Mouse (Mus musculus) midbrain, embryonic 10.5 days (tissue): ENCODE measurements around the gene Brca2. TPM values are rescaled to one million over a fixed set of nuclear protein-coding genes. Genes with fewer than 3 reads are reported as not detected.

Experiments
- DNase-seq: peaks from one replicate; pipeline ENCODE4 v3.0.0-alpha.2; 2017; ENCODE audit warnings: low spot score
- H3K27ac ChIP-seq: fragments of 300-500 bp; sonication (generic); replicated peaks from 2 replicates; pipeline ENCODE4 v1.5.1; 2016; ENCODE audit warnings: mild to moderate bottlenecking
- H3K27me3 ChIP-seq: fragments of 300-500 bp; sonication (generic); 2 replicates; pipeline ENCODE4 v1.6.1; 2016; ENCODE audit warnings: low read depth, mild to moderate bottlenecking; ENCODE audit not compliant: poor library complexity, severe bottlenecking
- H3K36me3 ChIP-seq: fragments of 300-500 bp; sonication (generic); 2 replicates; pipeline ENCODE4 v1.6.1; 2016; ENCODE audit warnings: mild to moderate bottlenecking, moderate library complexity
- H3K4me1 ChIP-seq: fragments of 300-500 bp; sonication (generic); 2 replicates; pipeline ENCODE4 v1.6.1; 2016
- H3K4me3 ChIP-seq: fragments of 300-500 bp; sonication (generic); 2 replicates; pipeline ENCODE4 v1.5.1; 2016; ENCODE audit warnings: mild to moderate bottlenecking, moderate library complexity
- H3K9me3 ChIP-seq: fragments of 300-500 bp; sonication (generic); replicated peaks from 2 replicates; pipeline ENCODE4 v1.6.1; 2016; ENCODE audit warnings: mild to moderate bottlenecking
- WGBS: fragments of 180-500 bp; shearing (Covaris S2); methylation state at CpG from one replicate; pipeline ENCODE4 v1.1.7; 2016; 5-methylcytosine and 5-hydroxymethylcytosine counted together
- polyA plus RNA-seq: library from polyadenylated mRNA; unstranded; fragments of >200 nt; fragmentation: Nextera tagmentation; extraction: Ambion mirVana; gene quantifications from 2 replicates; pipeline ENCODE4 v1.2.1, GENCODE M21; 2016

Brca2 gene
- polyA plus RNA-seq, 1 experiment from 2014 or later: 34.9 TPM

DNA sequence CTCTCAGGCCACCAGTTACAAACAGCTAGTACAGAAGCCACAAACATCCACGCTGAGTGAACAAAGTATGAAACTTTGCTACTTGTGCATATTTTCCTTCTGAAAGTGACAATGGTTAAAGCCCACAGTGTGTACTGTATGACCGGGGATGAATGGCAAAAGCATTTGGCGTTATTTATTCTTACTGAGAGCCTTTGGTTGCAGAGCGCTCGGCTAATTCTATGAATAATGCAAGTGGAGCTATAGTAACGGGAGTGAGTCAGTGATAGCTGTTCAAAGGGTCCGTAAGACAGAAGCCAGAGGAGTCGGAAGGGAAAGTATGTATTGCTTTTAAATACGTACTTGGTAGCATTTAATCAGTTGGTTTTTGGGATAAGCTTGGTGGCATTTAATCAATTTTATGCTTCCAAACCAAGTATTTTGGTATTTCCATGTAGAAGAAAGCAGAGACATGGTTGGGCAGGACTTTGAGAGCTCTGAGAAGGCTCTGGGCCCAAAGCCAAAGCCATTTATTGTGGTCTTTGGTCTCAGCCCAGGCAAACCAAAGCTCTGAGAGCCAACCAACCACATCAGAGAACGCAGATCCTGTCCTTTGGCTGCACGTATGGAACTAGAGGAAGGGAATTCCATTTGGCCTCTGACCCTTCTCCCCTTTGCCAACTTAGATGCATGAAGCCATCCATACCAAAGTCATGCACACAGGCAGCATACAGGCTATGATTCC lies 48.2 kb downstream of the Brca2 start:
- 94% methylated on average over 11 of the region's 11 CpGs for WGBS
- peaks cover 76% of the 10 kb centered on the region for H3K36me3 ChIP-seq
- H3K27ac ChIP-seq: no peak overlapping the region
- no peaks in the 10 kb centered on the region; the same call in 1 of the 2 replicates for H3K4me1 ChIP-seq
- no peaks in the 10 kb centered on the region for H3K9me3 ChIP-seq
- no peak overlapping the region for H3K4me3 ChIP-seq
- DNase-seq: no peak
- no peaks in the 10 kb centered on the region for H3K27me3 ChIP-seq

DNA sequence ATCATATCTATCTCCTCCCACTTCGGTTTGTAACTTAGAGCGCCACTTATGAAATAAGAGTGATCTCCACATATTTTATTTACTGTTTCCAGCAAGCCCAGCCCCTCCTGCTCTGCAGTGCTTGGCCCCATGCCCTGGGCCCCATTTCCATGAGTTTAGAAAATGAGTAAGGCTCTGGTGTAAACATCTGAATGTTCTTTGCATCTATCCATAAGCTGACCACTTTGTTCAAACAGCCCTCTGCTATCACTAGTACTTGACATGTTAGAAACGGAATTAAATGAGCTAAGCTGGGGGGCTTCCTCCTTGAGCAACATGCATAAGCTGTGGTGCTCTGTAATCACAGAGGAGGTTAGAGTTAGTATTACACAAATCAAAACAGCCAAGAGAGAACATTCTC lies 52.0 kb downstream of the Brca2 start:
- Histone ChIP-seq H3K4me1 (no peaks in the 10 kb centered on the region), H3K9me3 (no peaks in the 10 kb centered on the region), H3K27ac (no peak overlapping the region), H3K36me3 (peaks cover 41% of the 10 kb centered on the region), H3K27me3 (no peaks in the 10 kb centered on the region), H3K4me3 (no peak overlapping the region)
- 91% methylated on average over 3 of the region's 3 CpGs for WGBS
- no peak for DNase-seq

DNA sequence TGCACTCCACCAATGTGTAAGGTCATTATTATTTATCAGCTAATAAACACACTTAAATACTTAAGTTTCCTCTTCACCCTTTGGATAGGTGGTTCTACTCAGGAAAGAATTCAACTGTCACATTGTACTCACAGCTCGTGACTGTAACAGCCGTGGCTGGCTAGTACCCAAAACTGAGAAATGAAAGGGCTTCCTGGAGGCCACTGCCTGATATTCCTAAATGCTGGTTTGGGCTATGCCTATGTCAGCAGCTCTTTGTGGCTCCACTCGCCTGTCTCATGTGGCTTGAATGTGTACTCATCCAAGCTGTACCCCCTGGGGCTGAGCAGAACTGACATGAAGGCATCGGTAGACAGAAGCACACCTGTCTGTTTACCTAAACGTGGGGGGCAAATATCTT lies 52.5 kb downstream of the Brca2 start:
- Histone ChIP-seq H3K4me3 (no peak overlapping the region), H3K9me3 (no peaks in the 10 kb centered on the region), H3K27ac (no peak overlapping the region), H3K4me1 (no peaks in the 10 kb centered on the region), H3K36me3 (peaks cover 36% of the 10 kb centered on the region), H3K27me3 (no peaks in the 10 kb centered on the region)
- DNase-seq: no peak
- 88% methylated on average over 5 of the region's 5 CpGs for WGBS

DNA sequence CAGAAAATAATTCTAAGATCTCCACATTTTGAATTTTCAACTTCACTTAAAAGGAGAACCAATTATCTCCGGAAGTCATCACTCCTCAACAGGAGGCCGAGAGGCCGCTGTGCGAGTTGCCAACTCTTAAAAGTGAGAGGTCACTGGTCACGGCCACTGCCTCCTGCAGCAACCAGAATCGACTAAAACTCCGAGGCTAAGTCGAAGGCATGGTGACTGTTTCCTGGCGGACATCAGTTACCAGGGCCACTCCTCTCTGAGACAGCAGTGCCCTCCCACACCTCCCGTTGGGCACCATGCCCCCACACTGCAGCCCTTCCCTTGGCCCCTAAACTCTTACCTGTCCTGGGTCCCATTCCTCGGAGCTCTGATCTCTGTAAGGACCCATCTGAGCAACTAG lies 54.4 kb downstream of the Brca2 start:
- no peak for DNase-seq
- Histone ChIP-seq H3K27me3 (no peaks in the 10 kb centered on the region), H3K9me3 (no peaks in the 10 kb centered on the region), H3K36me3 (peaks cover 19% of the 10 kb centered on the region), H3K27ac (no peak overlapping the region), H3K4me1 (0 out of 2 replicates have a peak, but pooled peaks cover 7% of the 10 kb centered on the region), H3K4me3 (no peak overlapping the region)
- 85% methylated on average over 11 of the region's 11 CpGs for WGBS

DNA sequence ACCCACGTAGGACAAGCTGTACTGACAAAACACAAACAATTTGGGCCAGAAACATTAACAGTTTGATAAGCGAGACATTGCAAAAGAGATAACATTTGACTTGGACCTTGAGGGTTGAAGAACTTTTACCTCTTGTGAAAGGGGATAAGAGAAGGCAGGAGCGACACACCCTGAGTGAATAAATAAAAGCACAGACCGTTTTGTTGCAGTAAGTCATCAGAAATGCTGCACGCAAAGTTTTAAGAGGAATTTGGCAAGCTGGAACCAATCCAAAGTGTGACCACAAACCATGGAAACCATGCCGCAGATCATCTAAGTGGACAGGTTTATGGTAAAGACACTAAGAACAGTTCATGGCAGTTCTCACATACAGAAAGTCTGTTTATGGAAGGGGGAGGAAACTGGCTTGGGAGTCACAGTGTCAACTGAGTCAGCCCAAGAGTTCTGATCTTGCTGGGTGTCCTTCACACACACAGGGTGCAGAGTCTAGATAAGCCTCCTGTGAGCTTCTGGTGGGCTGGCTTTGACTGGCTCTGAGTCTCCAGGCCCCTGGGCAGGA lies 56.3 kb downstream of the Brca2 start:
- 0 out of 2 replicates have a peak, but pooled peaks cover 7% of the 10 kb centered on the region for H3K4me1 ChIP-seq
- DNase-seq: no peak
- WGBS: 88% methylated on average over 6 of the region's 6 CpGs

DNA sequence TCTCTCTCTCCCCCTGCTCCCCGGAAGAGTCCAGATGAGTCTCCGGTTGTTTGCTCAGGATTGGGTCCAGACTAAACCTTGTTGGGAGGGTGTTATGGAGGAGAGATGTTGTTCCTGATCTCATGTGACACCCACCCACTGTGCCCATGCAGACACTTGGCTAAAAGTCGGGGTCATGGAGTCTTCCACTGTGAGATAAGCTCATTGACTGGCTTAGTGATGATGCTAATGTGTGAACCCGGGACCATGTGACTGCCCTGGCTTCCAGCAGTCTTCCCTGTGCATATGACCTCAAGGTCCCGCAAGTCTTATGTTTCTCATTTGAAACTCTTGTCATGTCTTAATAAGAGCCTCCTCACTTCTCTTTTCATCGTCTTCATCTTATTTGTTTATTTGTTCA lies 58.8 kb downstream of the Brca2 start:
- DNase-seq: peak; percentile 22
- WGBS: 57% methylated on average over 6 of the region's 6 CpGs

More for the DNA sequence above, 56.3 kb downstream of the Brca2 start:
- H3K36me3 ChIP-seq: 0 out of 2 replicates have a peak, but pooled peaks cover 4% of the 10 kb centered on the region
- no peak overlapping the region for H3K4me3 ChIP-seq
- no peaks in the 10 kb centered on the region for H3K9me3 ChIP-seq
- no peaks in the 10 kb centered on the region for H3K27me3 ChIP-seq
- no peak overlapping the region for H3K27ac ChIP-seq

DNA sequence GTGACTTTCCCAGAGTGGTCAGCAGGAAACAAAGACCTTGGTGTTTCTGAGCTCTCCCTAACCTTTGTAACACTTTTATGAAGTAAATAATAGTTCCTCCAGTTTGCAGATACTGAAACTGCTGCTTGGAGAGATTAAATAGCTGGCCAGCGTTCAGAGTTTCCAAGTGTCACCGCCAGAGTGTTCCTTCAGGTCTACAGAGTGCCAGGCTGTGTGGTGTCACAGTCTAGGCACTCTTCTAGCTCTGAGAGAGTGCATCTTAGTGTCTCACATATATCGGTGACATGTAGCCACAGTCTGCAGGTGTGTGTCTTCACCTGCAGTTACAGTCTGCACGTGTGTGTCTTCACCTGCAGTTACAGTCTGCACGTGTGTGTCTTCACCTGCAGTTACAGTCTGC lies 60.8 kb downstream of the Brca2 start:
- Histone ChIP-seq H3K9me3 (no peaks in the 10 kb centered on the region), H3K4me1 (peaks cover 7% of the 10 kb centered on the region; the same call in 1 of the 2 replicates), H3K27me3 (no peaks in the 10 kb centered on the region), H3K4me3 (no peak overlapping the region), H3K27ac (no peak overlapping the region), H3K36me3 (no peaks in the 10 kb centered on the region)
- WGBS: 85% methylated on average over 5 of the region's 5 CpGs
- DNase-seq: no peak

More for the DNA sequence above, 58.8 kb downstream of the Brca2 start:
- H3K4me3 ChIP-seq: no peak overlapping the region
- no peaks in the 10 kb centered on the region for H3K36me3 ChIP-seq
- H3K9me3 ChIP-seq: no peaks in the 10 kb centered on the region
- peaks cover 7% of the 10 kb centered on the region; the same call in 1 of the 2 replicates for H3K4me1 ChIP-seq
- H3K27ac ChIP-seq: no peak overlapping the region
- H3K27me3 ChIP-seq: no peaks in the 10 kb centered on the region

DNA sequence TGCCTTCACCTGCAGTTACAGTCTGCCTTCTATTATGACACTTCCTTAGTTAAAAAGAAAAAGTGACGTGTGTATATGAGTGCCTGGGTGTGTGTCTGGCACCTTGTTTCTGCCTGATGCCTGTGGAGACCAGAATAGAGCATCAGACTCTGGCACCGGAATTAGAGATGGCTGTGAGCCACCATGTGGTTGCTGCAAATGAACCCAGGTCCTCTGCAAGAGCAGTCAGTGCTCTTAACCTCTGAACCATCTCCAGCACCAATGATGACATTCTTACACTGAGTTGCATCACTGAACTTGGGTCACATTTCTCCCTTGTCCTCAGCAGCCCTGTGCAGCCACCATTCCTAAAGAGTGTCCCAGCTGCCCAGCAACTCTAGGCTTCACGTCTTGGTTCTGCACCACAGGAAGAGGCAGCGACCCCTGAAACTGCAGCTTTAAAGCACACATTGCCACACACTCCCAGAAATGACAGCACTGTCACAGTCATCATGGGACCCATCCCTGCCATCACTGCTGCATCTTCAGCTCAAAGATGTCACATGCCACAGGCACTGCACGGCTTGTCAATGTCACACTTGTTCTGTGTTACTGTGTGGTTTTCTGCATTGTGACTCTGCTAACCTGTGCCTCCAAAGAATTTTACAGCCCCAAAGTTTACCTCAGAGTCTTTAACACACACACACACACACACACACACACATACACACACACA lies 61.3 kb downstream of the Brca2 start:
- DNase-seq: no peak
- no peak overlapping the region for H3K27ac ChIP-seq
- H3K4me1 ChIP-seq: peaks cover 7% of the 10 kb centered on the region; the same call in 1 of the 2 replicates
- no peaks in the 10 kb centered on the region for H3K27me3 ChIP-seq
- 80% methylated on average over 5 of the region's 5 CpGs for WGBS
- H3K9me3 ChIP-seq: no peaks in the 10 kb centered on the region
- no peak overlapping the region for H3K4me3 ChIP-seq
- no peaks in the 10 kb centered on the region for H3K36me3 ChIP-seq

DNA sequence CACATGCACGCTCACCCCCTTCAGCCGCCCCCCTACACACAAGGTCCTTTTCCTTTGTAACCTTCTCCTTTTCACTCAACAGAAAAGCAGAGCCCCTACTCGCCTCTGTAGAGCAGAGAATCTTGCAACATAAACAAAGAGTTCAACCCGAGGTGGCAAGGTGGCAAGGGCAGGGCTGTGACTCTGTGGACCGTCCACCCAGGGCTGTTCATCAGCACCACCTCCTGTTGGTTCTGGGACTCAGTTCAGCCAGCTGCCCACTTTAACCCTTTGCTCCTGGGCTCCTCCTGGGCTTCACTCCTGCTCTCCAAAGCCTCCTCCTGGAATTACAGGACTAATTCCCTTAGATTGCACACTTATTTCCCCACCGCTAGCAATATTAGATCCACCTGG lies 61.9 kb downstream of the Brca2 start:
- H3K9me3 ChIP-seq: no peaks in the 10 kb centered on the region
- H3K27ac ChIP-seq: no peak overlapping the region
- H3K4me3 ChIP-seq: no peak overlapping the region
- no peaks in the 10 kb centered on the region for H3K36me3 ChIP-seq
- no peak for DNase-seq
- peaks cover 7% of the 10 kb centered on the region; the same call in 1 of the 2 replicates for H3K4me1 ChIP-seq
- WGBS: 56% methylated on average over 6 of the region's 6 CpGs
- no peaks in the 10 kb centered on the region for H3K27me3 ChIP-seq

DNA sequence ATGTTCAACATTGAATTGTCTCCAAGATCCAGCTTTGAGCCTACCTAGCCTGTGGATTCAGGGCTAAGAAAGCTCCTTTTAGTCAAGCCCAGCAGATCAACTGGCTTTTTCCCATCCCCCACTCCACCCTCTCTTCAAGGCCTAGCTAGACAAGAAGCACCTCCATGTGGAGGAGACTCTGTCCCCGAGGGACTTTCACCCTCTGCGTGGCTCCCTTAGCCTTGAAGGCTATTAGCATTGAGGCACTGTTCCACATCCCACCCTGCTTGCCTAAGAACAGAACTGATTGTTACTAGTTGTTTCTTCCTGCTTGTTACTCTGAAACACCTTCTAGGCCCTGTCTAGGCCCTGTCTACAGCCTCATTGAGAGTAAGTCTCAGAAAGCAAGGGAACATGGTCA lies 67.5 kb downstream of the Brca2 start:
- H3K36me3 ChIP-seq: no peaks in the 10 kb centered on the region
- H3K9me3 ChIP-seq: no peaks in the 10 kb centered on the region
- peaks cover 20% of the 10 kb centered on the region for H3K4me1 ChIP-seq
- H3K4me3 ChIP-seq: no peak overlapping the region
- no peak overlapping the region for H3K27ac ChIP-seq
- H3K27me3 ChIP-seq: peaks cover 33% of the 10 kb centered on the region
- no peak for DNase-seq
- 76% methylated on average over 2 of the region's 2 CpGs for WGBS

DNA sequence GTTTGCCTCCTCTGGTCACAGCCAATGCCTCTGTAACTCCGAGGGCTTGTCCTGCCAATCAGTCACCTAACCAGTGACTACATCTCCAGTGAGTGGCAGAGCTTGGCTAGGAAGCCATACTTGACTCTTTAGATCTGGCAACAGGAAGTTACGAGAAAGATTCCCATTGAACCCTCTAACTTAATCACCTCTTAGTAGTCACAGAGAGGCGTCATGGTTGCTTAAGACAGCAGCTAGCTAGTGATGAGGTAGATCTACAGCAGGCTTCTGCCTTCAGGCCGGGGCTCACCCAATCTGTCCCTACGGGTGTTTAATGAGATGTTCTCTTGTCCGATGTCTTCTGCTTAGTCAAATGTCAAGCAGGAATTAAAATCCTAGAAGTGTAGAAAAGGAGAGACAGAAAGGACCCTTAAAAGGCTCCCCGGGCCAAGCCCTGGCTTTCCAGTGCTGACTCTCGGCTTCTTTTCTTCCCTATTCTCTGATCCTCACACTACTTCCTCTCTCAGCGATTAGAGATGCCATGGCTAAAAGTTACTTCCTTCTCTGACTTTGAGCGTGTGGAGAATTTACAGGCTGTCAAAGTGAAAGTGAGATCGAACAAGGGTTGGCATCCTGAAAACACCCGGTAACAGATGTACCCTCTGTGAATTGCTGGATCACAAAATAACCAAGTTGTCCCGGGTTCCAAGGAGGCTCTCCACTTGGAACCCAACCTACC lies 69.9 kb downstream of the Brca2 start:
- no peak overlapping the region for H3K27ac ChIP-seq
- no peak for DNase-seq
- peaks cover 57% of the 10 kb centered on the region for H3K27me3 ChIP-seq
- no peak overlapping the region for H3K4me3 ChIP-seq
- H3K36me3 ChIP-seq: no peaks in the 10 kb centered on the region
- H3K4me1 ChIP-seq: peaks cover 20% of the 10 kb centered on the region
- no peaks in the 10 kb centered on the region for H3K9me3 ChIP-seq
- 78% methylated on average over 13 of the region's 13 CpGs for WGBS

DNA sequence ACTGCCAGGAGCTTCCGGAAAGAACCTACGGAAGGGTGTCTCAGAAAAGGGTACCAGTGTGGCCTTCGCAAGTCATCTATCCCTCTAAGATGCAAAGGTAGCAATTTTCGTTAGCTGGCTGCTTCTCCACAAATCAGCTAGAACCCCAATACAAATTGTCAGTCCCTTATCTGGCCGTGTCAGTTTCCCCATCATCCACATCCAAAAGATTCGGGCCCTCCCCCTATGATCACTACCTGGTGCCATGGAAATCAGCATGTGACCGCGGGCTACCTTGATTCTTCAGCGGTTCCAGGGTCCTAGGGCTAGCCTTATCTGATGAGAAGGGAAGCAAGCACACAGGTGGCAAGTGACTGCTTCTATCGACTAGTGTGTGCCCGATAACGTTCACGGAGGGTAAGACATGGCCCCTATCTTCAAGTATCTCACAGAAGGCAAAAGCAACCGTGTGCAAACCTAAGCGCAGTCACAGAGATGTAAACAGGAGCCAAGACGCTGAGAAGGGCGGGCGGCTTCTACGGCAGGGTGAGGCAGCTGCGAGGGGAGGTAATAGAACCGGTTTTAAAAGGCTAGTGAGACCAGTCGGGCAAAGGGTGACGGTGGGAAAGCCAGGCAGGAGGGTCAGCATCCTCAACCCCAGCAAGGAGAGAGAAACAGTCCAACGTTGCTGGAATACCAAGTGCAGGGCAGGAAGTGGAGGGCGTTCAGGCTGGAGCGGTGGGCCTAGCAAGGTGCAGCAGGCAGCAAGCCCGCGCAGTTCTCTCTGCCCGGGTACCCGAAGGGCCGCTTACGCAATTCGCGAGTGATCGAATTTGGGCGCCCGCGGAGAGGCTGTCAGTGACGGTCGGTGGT lies 70.7 kb downstream of the Brca2 start:
- Histone ChIP-seq H3K27ac (peak overlapping the region; percentile 68), H3K9me3 (no peaks in the 10 kb centered on the region), H3K4me1 (peaks cover 20% of the 10 kb centered on the region), H3K4me3 (peak overlapping the region; percentile 84), H3K27me3 (peaks cover 65% of the 10 kb centered on the region), H3K36me3 (no peaks in the 10 kb centered on the region)
- WGBS: 10% methylated on average over 40 of the region's 40 CpGs
- DNase-seq: no peak
